Mouse (Mus musculus): Measurements from ENCODE around the gene Gpd1. TPM values are rescaled to one million over a fixed set of nuclear protein-coding genes. Genes with fewer than 3 reads are reported as not detected.

The Gpd1 gene
- polyA plus RNA-seq, 1 experiment from 2014 or later, result 8.0 TPM

- H3K27ac ChIP-seq, result no peak overlapping the region; the same call in 1 of the 2 replicates
- peak overlapping the region; percentile 93 for H3K4me3 ChIP-seq
- peak overlapping the region; percentile 82 for H3K4me2 ChIP-seq
- H3K4me1 ChIP-seq, result peaks cover 43% of the 10 kb centered on the region
- 72% methylated on average over 9 of the region's 9 CpGs for WGBS (ENCODE audit: insufficient replicate concordance)
- H3K9me3 ChIP-seq (replicated peaks), result no peaks in the 10 kb centered on the region
- no peak for ATAC-seq
- peaks cover 41% of the 10 kb centered on the region for H3K36me3 ChIP-seq
- H3K9ac ChIP-seq, result peak overlapping the region; percentile 92; the same call in 1 of the 2 replicates
- H3K27me3 ChIP-seq (replicated peaks), result peaks cover 15% of the 10 kb centered on the region
These were observed 14.2 kb upstream of the Gpd1 start for GRCm38 (mm10) chr15:99703104-99703503.

- Histone ChIP-seq H3K36me3 (peaks cover 46% of the 10 kb centered on the region), H3K9me3 (replicated peaks) (no peaks in the 10 kb centered on the region), H3K4me2 (no peak overlapping the region), H3K27me3 (replicated peaks) (peaks cover 10% of the 10 kb centered on the region; the same call in 1 of the 2 replicates), H3K27ac (no peak overlapping the region), H3K4me3 (no peak overlapping the region), H3K9ac (no peak overlapping the region), H3K4me1 (peaks cover 43% of the 10 kb centered on the region)
- no peak for ATAC-seq
- WGBS (ENCODE audit: insufficient replicate concordance), result 76% methylated on average over 5 of the region's 5 CpGs
These were observed 13.7 kb upstream of the Gpd1 start for GRCm38 (mm10) chr15:99703676-99704040.

GRCm38 (mm10) chr15:99704041-99704681, 13.2 kb upstream of the Gpd1 start:
- WGBS (ENCODE audit: insufficient replicate concordance), result 68% methylated on average over 23 of the region's 23 CpGs
- Histone ChIP-seq H3K4me2 (no peak overlapping the region), H3K4me1 (peaks cover 43% of the 10 kb centered on the region), H3K9me3 (replicated peaks) (no peaks in the 10 kb centered on the region), H3K4me3 (no peak overlapping the region), H3K27me3 (replicated peaks) (peaks cover 5% of the 10 kb centered on the region; the same call in 1 of the 2 replicates), H3K27ac (no peak overlapping the region), H3K9ac (no peak overlapping the region), H3K36me3 (peaks cover 51% of the 10 kb centered on the region)
- no peak for ATAC-seq

GRCm38 (mm10) chr15:99704881-99705280, 12.4 kb upstream of the Gpd1 start:
- 64% methylated on average over 7 of the region's 7 CpGs for WGBS (ENCODE audit: insufficient replicate concordance)
- peaks cover 5% of the 10 kb centered on the region; the same call in 1 of the 2 replicates for H3K27me3 ChIP-seq (replicated peaks)
- H3K27ac ChIP-seq, result no peak overlapping the region; the same call in 1 of the 2 replicates
- peaks cover 58% of the 10 kb centered on the region for H3K36me3 ChIP-seq
- no peak overlapping the region for H3K9ac ChIP-seq
- H3K9me3 ChIP-seq (replicated peaks), result no peaks in the 10 kb centered on the region
- ATAC-seq, result no peak
- H3K4me1 ChIP-seq, result peaks cover 40% of the 10 kb centered on the region
- H3K4me3 ChIP-seq, result no peak overlapping the region
- H3K4me2 ChIP-seq, result no peak overlapping the region

- WGBS (ENCODE audit: insufficient replicate concordance), result 51% methylated on average over 11 of the region's 11 CpGs
- no peak within 1 kb of the TSS; the same call in 1 of the 2 replicates for H3K27ac ChIP-seq
- H3K4me3 ChIP-seq, result no peak within 1 kb of the TSS
- no peak within 1 kb of the TSS for H3K9ac ChIP-seq
- no peak for ATAC-seq
- peaks cover 34% of the 10 kb centered on the region for H3K4me1 ChIP-seq
- no peaks in the 10 kb centered on the region for H3K27me3 ChIP-seq (replicated peaks)
- H3K9me3 ChIP-seq (replicated peaks), result no peaks in the 10 kb centered on the region
- H3K4me2 ChIP-seq, result no peak within 1 kb of the TSS
- peaks cover 65% of the 10 kb centered on the region for H3K36me3 ChIP-seq
These were observed 11.8 kb upstream of the Gpd1 start, which contains the start of gene Gm17349 for GRCm38 (mm10) chr15:99705440-99706048. Gene Gm17349 (minus strand): TSS chr15:99705490.

GRCm38 (mm10) chr15:99708176-99708575, 9.1 kb upstream of the Gpd1 start:
- Histone ChIP-seq H3K9ac (no peak overlapping the region), H3K27ac (no peak overlapping the region), H3K9me3 (replicated peaks) (no peaks in the 10 kb centered on the region), H3K36me3 (peaks cover 91% of the 10 kb centered on the region), H3K4me1 (peaks cover 14% of the 10 kb centered on the region), H3K4me2 (no peak overlapping the region), H3K27me3 (replicated peaks) (no peaks in the 10 kb centered on the region), H3K4me3 (no peak overlapping the region)
- no peak for ATAC-seq
- WGBS (ENCODE audit: insufficient replicate concordance), result 91% methylated on average over 13 of the region's 13 CpGs

- Histone ChIP-seq H3K4me1 (peaks cover 6% of the 10 kb centered on the region), H3K27ac (peak overlapping the region; percentile 10; the same call in 1 of the 2 replicates), H3K27me3 (replicated peaks) (no peaks in the 10 kb centered on the region), H3K36me3 (peaks cover 86% of the 10 kb centered on the region), H3K4me2 (no peak overlapping the region), H3K4me3 (no peak overlapping the region), H3K9me3 (replicated peaks) (no peaks in the 10 kb centered on the region), H3K9ac (no peak overlapping the region)
- WGBS (ENCODE audit: insufficient replicate concordance), result 78% methylated on average over 10 of the region's 10 CpGs
- no peak for ATAC-seq
These were observed 6.8 kb upstream of the Gpd1 start for GRCm38 (mm10) chr15:99710221-99711190.

- no peaks in the 10 kb centered on the region for H3K27me3 ChIP-seq (replicated peaks)
- H3K9ac ChIP-seq, result no peak overlapping the region
- H3K4me3 ChIP-seq, result no peak overlapping the region
- peaks cover 16% of the 10 kb centered on the region for H3K4me1 ChIP-seq
- H3K9me3 ChIP-seq (replicated peaks), result no peaks in the 10 kb centered on the region
- no peak overlapping the region for H3K4me2 ChIP-seq
- WGBS (ENCODE audit: insufficient replicate concordance), result 65% methylated on average over 3 of the region's 3 CpGs
- H3K36me3 ChIP-seq, result peaks cover 79% of the 10 kb centered on the region
- H3K27ac ChIP-seq, result no peak overlapping the region
- no peak for ATAC-seq
These were observed 5.8 kb upstream of the Gpd1 start for GRCm38 (mm10) chr15:99711491-99711890.

- no peak for ATAC-seq
- no peak overlapping the region for H3K27ac ChIP-seq
- peaks cover 65% of the 10 kb centered on the region for H3K36me3 ChIP-seq
These were observed 4.4 kb upstream of the Gpd1 start for GRCm38 (mm10) chr15:99712666-99713559.

GRCm38 (mm10) chr15:99713569-99713968, 3.7 kb upstream of the Gpd1 start:
- Histone ChIP-seq H3K27ac (no peak overlapping the region), H3K9me3 (replicated peaks) (no peaks in the 10 kb centered on the region), H3K4me1 (peaks cover 23% of the 10 kb centered on the region), H3K9ac (no peak overlapping the region), H3K36me3 (peaks cover 59% of the 10 kb centered on the region), H3K4me3 (no peak overlapping the region), H3K27me3 (replicated peaks) (no peaks in the 10 kb centered on the region), H3K4me2 (no peak overlapping the region)
- no peak for ATAC-seq
- WGBS (ENCODE audit: insufficient replicate concordance), result 81% methylated on average over 3 of the region's 3 CpGs

More at GRCm38 (mm10) chr15:99712666-99713559, 4.4 kb upstream of the Gpd1 start:
- Histone ChIP-seq H3K9ac (no peak overlapping the region), H3K4me3 (no peak overlapping the region), H3K9me3 (replicated peaks) (no peaks in the 10 kb centered on the region), H3K27me3 (replicated peaks) (no peaks in the 10 kb centered on the region), H3K4me1 (peaks cover 23% of the 10 kb centered on the region), H3K4me2 (no peak overlapping the region)
- WGBS (ENCODE audit: insufficient replicate concordance), result 75% methylated on average over 13 of the region's 13 CpGs

GRCm38 (mm10) chr15:99714206-99714605, 3.1 kb upstream of the Gpd1 start:
- peaks cover 23% of the 10 kb centered on the region for H3K4me1 ChIP-seq
- 67% methylated on average over 4 of the region's 4 CpGs for WGBS (ENCODE audit: insufficient replicate concordance)
- ATAC-seq, result no peak

More at GRCm38 (mm10) chr15:99714206-99714605, 3.1 kb upstream of the Gpd1 start:
- H3K4me3 ChIP-seq, result no peak overlapping the region
- H3K36me3 ChIP-seq, result peaks cover 53% of the 10 kb centered on the region
- H3K9me3 ChIP-seq (replicated peaks), result no peaks in the 10 kb centered on the region
- H3K27me3 ChIP-seq (replicated peaks), result no peaks in the 10 kb centered on the region
- no peak overlapping the region for H3K27ac ChIP-seq
- H3K9ac ChIP-seq, result no peak overlapping the region
- no peak overlapping the region for H3K4me2 ChIP-seq
